Mouse (Mus musculus) forebrain, postnatal 0 days (tissue): ENCODE measurements at regions not wholly inside any gene's neighbourhood (a gene's known extent, or its start where the extent isn't known, plus 50 kb on each side); places are given as distances from the start of the nearest gene placed in this dataset.

ENCODE experiments used
- ATAC-seq: fragments of 200-750 bp; cut with Nextera tagmentation; 2 replicates; pipeline ENCODE4 v1.8.0; 2017; ENCODE audit warnings: mild to moderate bottlenecking, moderate library complexity
- DNase-seq: peaks from one replicate; pipeline ENCODE4 v3.0.0-alpha.2; 2015
- H3K27ac ChIP-seq: fragments of 300-500 bp; sonication (generic); 2 replicates; pipeline ENCODE4 v1.5.1; 2014; ENCODE audit warnings: low read depth, mild to moderate bottlenecking, antibody characterized with exemption, low read length, moderate library complexity, mixed read lengths
- H3K27me3 ChIP-seq: fragments of 300-500 bp; sonication (generic); 2 replicates; pipeline ENCODE4 v1.6.1; 2014; ENCODE audit warnings: mild to moderate bottlenecking, low read length, mixed read lengths; ENCODE audit not compliant: insufficient read depth
- H3K36me3 ChIP-seq: fragments of 300-500 bp; sonication (generic); 2 replicates; pipeline ENCODE4 v1.6.1; 2014; ENCODE audit warnings: mild to moderate bottlenecking, moderate library complexity; ENCODE audit not compliant: insufficient read depth
- H3K4me1 ChIP-seq: fragments of 300-500 bp; sonication (generic); 2 replicates; pipeline ENCODE4 v1.6.1; 2014; ENCODE audit warnings: antibody characterized with exemption; ENCODE audit not compliant: insufficient read depth
- H3K4me2 ChIP-seq: fragments of 300-500 bp; sonication (generic); 2 replicates; pipeline ENCODE4 v1.6.1; 2014; ENCODE audit warnings: low read depth, mild to moderate bottlenecking, moderate library complexity
- H3K4me3 ChIP-seq: fragments of 300-500 bp; sonication (generic); 2 replicates; pipeline ENCODE4 v1.5.1; 2014; ENCODE audit warnings: low read depth, low read length, mixed read lengths
- H3K9ac ChIP-seq: fragments of 300-500 bp; sonication (generic); 2 replicates; pipeline ENCODE4 v1.6.1; 2014; ENCODE audit warnings: mild to moderate bottlenecking
- H3K9me3 ChIP-seq: fragments of 300-500 bp; sonication (generic); 2 replicates; pipeline ENCODE4 v1.6.1; 2016; ENCODE audit warnings: low read length
- CTCF ChIP-seq: sonication (generic); IDR thresholded peaks from 2 replicates; pipeline ENCODE4 v1.5.1; 2016; ENCODE audit warnings: antibody characterized with exemption, control low read depth, low read depth
- WGBS: fragments of 180-500 bp; shearing (Covaris S2); extraction: QIAGEN DNeasy Blood & Tissue Kit; methylation state at CpG from one replicate; pipeline ENCODE4 v1.1.7; 2014; 5-methylcytosine and 5-hydroxymethylcytosine counted together

GRCm38 (mm10) chr10:37220434-37220833 lies 81.7 kb upstream of the Marcks start:
- WGBS: 81% methylated on average over 3 of the region's 3 CpGs
- Histone ChIP-seq H3K4me3 (no peak overlapping the region), H3K4me1 (no peaks in the 10 kb centered on the region), H3K4me2 (no peak overlapping the region), H3K9me3 (no peaks in the 10 kb centered on the region), H3K9ac (no peak overlapping the region), H3K27me3 (no peaks in the 10 kb centered on the region), H3K36me3 (no peaks in the 10 kb centered on the region), H3K27ac (no peak overlapping the region)
- no peak for DNase-seq
- no peak for TF ChIP-seq CTCF
- no peak for ATAC-seq

DNA sequence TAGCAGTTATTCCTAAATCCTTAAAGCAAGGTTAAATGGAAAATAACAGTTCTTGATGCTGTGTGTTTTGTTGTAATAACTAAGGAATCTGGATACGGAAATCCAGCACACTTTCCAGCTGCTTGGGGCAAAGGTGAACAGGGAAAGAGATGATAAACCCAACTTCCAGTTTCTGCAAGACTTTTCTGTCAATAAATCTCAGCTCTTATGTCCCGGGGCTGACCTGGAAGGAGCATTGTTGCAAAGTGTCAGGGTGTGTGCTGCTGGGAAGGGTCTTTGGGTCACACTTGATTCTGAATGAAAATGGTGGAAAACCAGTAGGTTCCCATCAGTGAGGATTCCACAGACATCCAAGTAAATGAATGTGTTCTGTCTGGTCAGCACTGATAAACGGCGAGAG lies 81.2 kb upstream of the Marcks start:
- Histone ChIP-seq H3K4me1 (no peaks in the 10 kb centered on the region), H3K9ac (no peak overlapping the region), H3K27me3 (no peaks in the 10 kb centered on the region), H3K9me3 (no peaks in the 10 kb centered on the region), H3K36me3 (no peaks in the 10 kb centered on the region), H3K4me3 (no peak overlapping the region), H3K27ac (no peak overlapping the region), H3K4me2 (no peak overlapping the region)
- 86% methylated on average over 4 of the region's 4 CpGs for WGBS
- no peak for TF ChIP-seq CTCF
- ATAC-seq (no peak), DNase-seq (no peak)

DNA sequence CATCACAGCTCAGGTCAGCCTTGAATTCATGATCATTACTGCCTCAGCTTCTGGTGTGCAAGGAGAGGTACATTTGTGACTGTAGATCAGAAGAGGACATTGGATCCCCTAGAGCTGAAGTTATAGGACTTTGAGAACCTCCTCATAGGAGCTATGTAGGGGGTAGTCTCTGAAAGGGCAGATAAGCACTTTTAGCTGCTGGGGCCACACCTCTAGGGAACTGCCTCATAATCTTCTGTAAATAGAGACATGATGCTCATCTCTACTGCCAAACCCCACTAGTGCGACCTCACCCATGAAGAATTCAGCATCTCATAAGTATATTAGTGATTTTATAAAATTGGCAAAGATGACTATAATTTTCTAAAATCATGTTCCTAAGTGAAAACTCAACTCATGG lies 80.7 kb upstream of the Marcks start:
- no peak overlapping the region for H3K4me2 ChIP-seq
- H3K27me3 ChIP-seq: no peaks in the 10 kb centered on the region
- DNase-seq (no peak), ATAC-seq (no peak)
- no peak overlapping the region for H3K27ac ChIP-seq
- H3K4me1 ChIP-seq: no peaks in the 10 kb centered on the region
- H3K4me3 ChIP-seq: no peak overlapping the region
- H3K9ac ChIP-seq: no peak overlapping the region
- no peaks in the 10 kb centered on the region for H3K9me3 ChIP-seq
- 91% methylated on average over 1 of the region's 1 CpGs for WGBS
- H3K36me3 ChIP-seq: no peaks in the 10 kb centered on the region
- no peak for TF ChIP-seq CTCF

DNA sequence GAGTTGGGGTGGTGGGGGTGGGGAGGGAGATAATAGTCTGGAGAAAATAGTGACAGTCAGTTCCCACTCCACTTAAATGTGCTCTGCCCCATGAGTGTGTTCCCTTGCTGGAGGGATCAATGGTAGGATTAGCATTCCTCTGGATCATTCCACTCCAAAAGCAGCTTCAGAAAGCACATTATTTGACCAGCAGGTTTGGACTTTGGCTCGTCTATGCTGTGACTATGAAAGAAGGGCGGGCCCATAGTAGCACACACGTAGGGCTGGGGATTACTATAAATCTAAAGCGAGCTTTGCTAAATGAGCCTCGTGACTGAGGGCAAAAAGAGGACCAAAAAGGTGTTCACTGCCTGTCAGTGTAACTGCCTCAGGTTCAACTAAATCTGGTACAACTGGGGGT lies 75.9 kb upstream of the Marcks start:
- no peak for ATAC-seq
- no peaks in the 10 kb centered on the region for H3K4me1 ChIP-seq
- no peaks in the 10 kb centered on the region for H3K27me3 ChIP-seq
- no peaks in the 10 kb centered on the region for H3K36me3 ChIP-seq
- no peaks in the 10 kb centered on the region for H3K9me3 ChIP-seq
- 33% methylated on average over 5 of the region's 5 CpGs for WGBS
- no peak overlapping the region for H3K4me3 ChIP-seq
- DNase-seq: no peak
- no peak overlapping the region for H3K4me2 ChIP-seq
- TF ChIP-seq CTCF: no peak
- no peak overlapping the region for H3K27ac ChIP-seq
- H3K9ac ChIP-seq: no peak overlapping the region

GRCm38 (mm10) chr10:37212350-37213035 lies 73.8 kb upstream of the Marcks start:
- ATAC-seq (no peak), DNase-seq (no peak)
- Histone ChIP-seq H3K4me2 (no peak overlapping the region), H3K27me3 (no peaks in the 10 kb centered on the region), H3K4me1 (no peaks in the 10 kb centered on the region), H3K27ac (no peak overlapping the region), H3K4me3 (no peak overlapping the region), H3K9ac (no peak overlapping the region), H3K9me3 (no peaks in the 10 kb centered on the region), H3K36me3 (no peaks in the 10 kb centered on the region)
- TF ChIP-seq CTCF: no peak
- 42% methylated on average over 1 of the region's 1 CpGs for WGBS

DNA sequence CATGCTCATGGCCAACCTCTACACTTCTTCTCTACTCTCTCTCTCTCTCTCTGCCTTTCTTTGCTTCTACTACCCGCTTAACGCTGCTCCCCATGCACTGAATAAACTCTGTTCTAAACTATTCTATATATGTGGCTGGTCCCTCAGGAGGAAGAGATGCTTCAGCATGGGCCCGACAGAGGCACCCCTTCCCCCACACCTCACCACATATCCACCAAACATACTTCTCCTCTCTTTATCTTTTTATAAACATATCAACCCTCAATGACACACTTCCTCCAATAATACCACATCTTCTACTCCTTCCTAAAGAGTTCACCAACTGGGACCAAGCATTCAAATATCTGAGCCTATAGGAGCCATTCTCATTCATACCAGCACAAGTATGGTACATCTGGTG lies 72.6 kb upstream of the Marcks start:
- DNase-seq: no peak
- H3K36me3 ChIP-seq: no peaks in the 10 kb centered on the region
- no peaks in the 10 kb centered on the region for H3K9me3 ChIP-seq
- no peak overlapping the region for H3K27ac ChIP-seq
- H3K9ac ChIP-seq: no peak overlapping the region
- H3K27me3 ChIP-seq: no peaks in the 10 kb centered on the region
- 83% methylated on average over 3 of the region's 3 CpGs for WGBS
- H3K4me1 ChIP-seq: no peaks in the 10 kb centered on the region
- ATAC-seq: no peak
- H3K4me3 ChIP-seq: no peak overlapping the region
- TF ChIP-seq CTCF: no peak
- H3K4me2 ChIP-seq: no peak overlapping the region

GRCm38 (mm10) chr10:37210223-37210622 lies 71.5 kb upstream of the Marcks start:
- Histone ChIP-seq H3K9ac (no peak overlapping the region), H3K27me3 (no peaks in the 10 kb centered on the region), H3K4me2 (no peak overlapping the region), H3K4me3 (no peak overlapping the region), H3K36me3 (no peaks in the 10 kb centered on the region), H3K4me1 (no peaks in the 10 kb centered on the region), H3K27ac (no peak overlapping the region), H3K9me3 (no peaks in the 10 kb centered on the region)
- ATAC-seq (no peak), DNase-seq (no peak)
- 100% methylated on average over 1 of the region's 1 CpGs for WGBS
- TF ChIP-seq CTCF: no peak
